Mouse (Mus musculus) B cell, adult 67 days (primary cell): ENCODE results near the gene Spata18. TPM values are rescaled to one million over a fixed set of nuclear protein-coding genes. Genes with fewer than 3 reads are reported as not detected.

Source experiments
- total RNA-seq, 2 experiments: library from RNA; stranded (reverse); gene quantifications; 4 replicates each; pipeline ENCODE4 v1.2.4; 2023

The Spata18 gene
- not detected for total RNA-seq

GRCm38 (mm10) chr5:73651061-73651854 is at the start of gene Spata18:
TSS of gene Spata18 (plus strand) at chr5:73651379.

GRCm38 (mm10) chr5:73632291-73632690 is 18.9 kb upstream of the Spata18 start, which contains the start of gene Lrrc66:
TSS of gene Lrrc66 (minus strand) at chr5:73632526.

GRCm38 (mm10) chr5:73647261-73647900 is 3.8 kb upstream of the Spata18 start, which contains the start of gene Sgcb:
TSS of gene Sgcb (minus strand) at chr5:73647790.

Other genes starting within 250 kb of the Spata18 start
- not detected for gene Cwh43, start 245.3 kb upstream of the Spata18 start, total RNA-seq
- 10 to 100 TPM; 12.6 TPM for gene Dcun1d4, start 170.4 kb upstream of the Spata18 start, total RNA-seq
- not detected for gene Lrrc66, start 18.9 kb upstream of the Spata18 start, total RNA-seq
- gene Sgcb, start 3.6 kb upstream of the Spata18 start, total RNA-seq = 10 to 100 TPM; 11.4 to 16.5 TPM